Mouse (Mus musculus): ENCODE measurements at regions not wholly inside any gene's neighbourhood (a gene's known extent, or its start where the extent isn't known, plus 50 kb on each side); places are given as distances from the start of the nearest gene placed in this dataset.
A peak's percentile ranks its signal among the peaks of the same experiment; 100 is the strongest.

- DNase-seq = no peak
- intact Hi-C loops (cut with DNase I) = no loop called here
These were observed 221.1 kb upstream of the Sox14 start for GRCm38 (mm10) chr9:100097028-100097427.

GRCm38 (mm10) chr9:100095559-100095959, 219.6 kb upstream of the Sox14 start:
- no peak for DNase-seq
- intact Hi-C loops (cut with DNase I) = no loop called here

GRCm38 (mm10) chr9:100094956-100095558, 219.1 kb upstream of the Sox14 start:
- no peak for DNase-seq
- intact Hi-C loops (cut with DNase I) = no loop called here

GRCm38 (mm10) chr9:100071141-100071540, 195.2 kb upstream of the Sox14 start:
- no peak for DNase-seq
- intact Hi-C loops (cut with DNase I) = no loop called here

- no peak for DNase-seq
- intact Hi-C loops (cut with DNase I) = no loop called here
These were observed 182.6 kb upstream of the Sox14 start for GRCm38 (mm10) chr9:100058541-100058940.

- DNase-seq = no peak
- intact Hi-C loops (cut with DNase I) = no loop called here
These were observed 170.3 kb upstream of the Sox14 start for GRCm38 (mm10) chr9:100046213-100046807.

- intact Hi-C loops (cut with DNase I) = no loop called here
- DNase-seq = no peak
These were observed 169.7 kb upstream of the Sox14 start for GRCm38 (mm10) chr9:100045636-100046035.

GRCm38 (mm10) chr9:100041776-100042175, 165.8 kb upstream of the Sox14 start:
- DNase-seq = peak in 1 of 2 experiments; percentile 0
- intact Hi-C loops (cut with DNase I) = no loop called here

GRCm38 (mm10) chr9:100023641-100024040, 147.7 kb upstream of the Sox14 start:
- intact Hi-C loops (cut with DNase I) = no loop called here
- DNase-seq = peak; percentile 3 to 14

GRCm38 (mm10) chr9:100022035-100022434, 146.1 kb upstream of the Sox14 start:
- intact Hi-C loops (cut with DNase I) = no loop called here
- no peak for DNase-seq

- DNase-seq = no peak
- intact Hi-C loops (cut with DNase I) = no loop called here
These were observed 119.2 kb upstream of the Sox14 start for GRCm38 (mm10) chr9:99995204-99995603.

- intact Hi-C loops (cut with DNase I) = no loop called here
- peak; percentile 10 to 26 for DNase-seq
These were observed 118.5 kb upstream of the Sox14 start for GRCm38 (mm10) chr9:99994285-99995144.

GRCm38 (mm10) chr9:99987376-99987775, 111.4 kb upstream of the Sox14 start:
- intact Hi-C loops (cut with DNase I) = no loop called here
- DNase-seq = no peak

- no peak for DNase-seq
- intact Hi-C loops (cut with DNase I) = no loop called here
These were observed 104.8 kb upstream of the Sox14 start for GRCm38 (mm10) chr9:99980734-99981133.

GRCm38 (mm10) chr9:99961561-99961960, 85.6 kb upstream of the Sox14 start:
- intact Hi-C loops (cut with DNase I) = no loop called here
- no peak for DNase-seq

GRCm38 (mm10) chr9:99954720-99955119, 78.8 kb upstream of the Sox14 start:
- intact Hi-C loops (cut with DNase I) = no loop called here
- DNase-seq = no peak

GRCm38 (mm10) chr9:99954038-99954618, 78.2 kb upstream of the Sox14 start:
- intact Hi-C loops (cut with DNase I) = no loop called here

More at GRCm38 (mm10) chr9:99954038-99954618, 78.2 kb upstream of the Sox14 start:
- no peak for DNase-seq

Measured in heart, postnatal 10 days (tissue).